Mouse (Mus musculus) cerebellum, adult 18-20 months (tissue): ENCODE data around the gene B020004J07Rik.
"Not testable (repeated sequence)": the region's sequence is repeated elsewhere in the genome, so short reads cannot be mapped to it uniquely, and the experiment has no call there.

Experiments
- DNase-seq, 2 experiments: peaks; one replicate each; pipeline ENCODE4 v3.0.0; 2021

The B020004J07Rik gene

DNA sequence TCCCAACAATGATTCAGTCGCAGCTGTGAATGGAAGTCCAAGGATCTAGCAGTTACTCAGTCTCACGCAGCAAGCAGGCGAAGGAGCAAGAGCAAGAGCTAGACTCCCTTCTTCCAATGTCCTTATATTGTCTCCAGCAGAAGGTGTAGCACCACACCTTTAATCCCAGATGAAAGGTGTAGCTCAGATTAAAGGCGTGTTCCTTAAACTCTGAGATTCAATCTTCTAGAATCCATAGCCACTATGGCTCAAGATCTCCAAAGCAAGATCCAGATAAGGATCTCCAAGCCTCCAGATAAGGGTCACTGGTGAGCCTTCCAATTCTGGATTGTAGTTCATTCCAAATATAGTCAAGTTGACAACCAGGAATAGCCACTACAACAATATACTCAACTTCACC, at the start of gene B020004J07Rik:
TSS of gene B020004J07Rik (minus strand) at position 101 of the 400 bp plus-strand sequence.
- DNase-seq: not testable (repeated sequence)

DNA sequence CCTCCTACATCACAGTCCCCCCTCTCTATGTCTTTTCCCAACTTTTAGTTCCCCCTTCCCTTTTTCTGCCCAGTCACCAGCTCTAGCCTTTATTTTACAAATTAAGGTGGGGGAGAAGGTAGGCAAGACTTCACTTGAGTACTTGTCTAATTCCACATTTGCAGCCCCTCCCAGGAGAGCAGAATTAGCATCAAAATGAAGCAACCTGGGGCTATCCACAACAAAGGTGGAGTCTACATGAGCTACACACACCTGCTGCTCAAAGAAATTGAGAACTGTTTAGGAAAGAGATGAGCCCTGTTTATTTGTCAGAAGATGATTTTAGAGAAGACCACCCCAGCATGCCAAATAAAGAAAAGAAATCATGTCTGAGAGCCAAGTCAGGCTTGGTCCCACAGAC, 45.6 kb upstream of the B020004J07Rik start:
- no peak for DNase-seq

DNA sequence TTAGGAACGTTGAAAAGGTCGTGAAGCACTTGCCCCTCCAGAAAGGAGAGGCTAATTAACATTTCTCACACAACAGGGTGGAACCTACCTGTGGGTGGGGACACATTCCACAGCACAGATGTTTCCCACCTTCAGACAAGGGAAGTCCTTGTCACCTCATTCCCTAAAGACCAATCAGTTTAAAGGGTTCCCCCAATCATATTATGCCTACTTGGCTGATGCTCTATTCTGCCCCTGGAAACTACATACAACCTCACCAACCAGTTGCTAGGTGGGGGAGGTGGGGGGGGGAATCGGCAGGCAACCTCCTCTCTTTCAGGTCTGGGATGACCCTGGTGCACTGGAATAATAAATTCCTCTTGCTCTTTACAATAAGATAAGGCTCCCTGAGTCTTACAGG, 39.8 kb upstream of the B020004J07Rik start:
- no peak for DNase-seq

DNA sequence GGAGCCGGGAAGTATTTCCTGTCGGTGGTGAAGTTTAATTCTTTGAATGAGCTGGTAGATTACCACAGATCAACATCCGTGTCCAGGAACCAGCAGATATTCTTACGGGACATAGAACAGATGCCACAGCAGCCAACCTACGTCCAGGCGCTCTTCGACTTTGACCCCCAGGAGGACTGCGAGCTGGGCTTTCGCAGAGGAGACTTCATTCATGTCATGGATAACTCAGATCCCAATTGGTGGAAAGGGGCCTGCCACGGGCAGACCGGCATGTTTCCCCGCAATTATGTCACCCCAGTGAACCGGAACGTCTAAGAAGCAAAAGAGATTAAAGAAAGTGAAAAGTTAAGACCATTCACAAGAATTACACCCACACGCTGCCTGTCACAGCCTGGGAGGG, 31.9 kb upstream of the B020004J07Rik start:
- not testable (repeated sequence) for DNase-seq

DNA sequence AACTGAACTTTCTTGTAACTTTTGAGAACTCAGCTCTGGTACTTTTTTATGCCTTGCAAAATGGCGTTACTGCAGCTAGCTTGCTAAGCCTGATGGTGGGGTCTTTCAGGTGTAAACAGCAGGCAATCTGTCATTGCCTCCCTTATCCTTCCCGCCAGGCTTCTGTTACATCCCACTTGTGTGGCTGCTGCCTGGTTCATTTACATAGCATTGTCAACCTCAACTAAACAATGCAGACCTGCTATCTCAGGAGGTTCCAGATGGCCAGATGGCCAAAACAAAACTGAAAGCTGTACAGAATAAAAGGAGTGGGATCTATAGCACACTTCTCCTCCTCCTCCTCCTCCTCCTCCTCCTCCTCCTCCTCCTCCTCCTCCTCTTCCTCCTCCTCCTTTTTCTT, 28.2 kb upstream of the B020004J07Rik start:
- DNase-seq: peak in 1 of 2 experiments; percentile 21

DNA sequence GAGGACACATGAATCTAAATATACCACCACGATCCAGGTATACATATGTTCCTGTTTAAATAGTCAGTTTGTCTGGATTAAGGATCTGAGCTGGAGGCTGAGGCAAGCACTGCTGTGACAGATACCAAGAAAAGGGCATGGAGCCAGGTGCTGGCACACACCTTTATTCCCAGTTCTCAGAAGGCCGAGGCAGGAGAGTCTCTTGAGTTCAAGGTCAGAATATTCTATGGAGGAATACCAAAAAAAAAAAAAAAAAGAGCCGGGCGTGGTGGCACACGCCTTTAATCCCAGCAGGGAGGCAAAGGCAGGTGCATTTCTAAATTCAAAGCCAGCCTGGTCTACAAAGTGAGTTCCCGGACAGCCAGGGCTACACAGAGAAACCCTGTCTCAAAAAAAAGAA, 18.5 kb upstream of the B020004J07Rik start:
- DNase-seq: no peak

DNA sequence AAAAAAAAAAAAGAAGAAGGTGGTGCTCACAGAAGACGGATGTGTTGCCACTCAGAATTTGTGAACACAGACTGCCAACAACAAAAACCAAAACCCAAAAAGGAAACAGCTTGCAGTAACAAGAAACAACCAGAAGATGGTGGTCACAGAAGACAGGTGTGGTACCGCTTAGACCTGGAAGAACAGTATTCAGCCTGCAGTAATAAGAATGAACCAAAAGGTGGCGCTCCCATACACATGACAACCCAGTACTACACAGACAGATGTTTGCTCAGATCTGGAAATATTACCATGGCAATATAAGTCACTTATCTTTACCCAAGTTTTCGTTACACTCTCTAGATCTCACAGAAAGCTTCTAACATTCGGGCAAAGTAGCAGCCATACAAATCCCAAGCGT, 17.1 kb upstream of the B020004J07Rik start:
- no peak for DNase-seq

DNA sequence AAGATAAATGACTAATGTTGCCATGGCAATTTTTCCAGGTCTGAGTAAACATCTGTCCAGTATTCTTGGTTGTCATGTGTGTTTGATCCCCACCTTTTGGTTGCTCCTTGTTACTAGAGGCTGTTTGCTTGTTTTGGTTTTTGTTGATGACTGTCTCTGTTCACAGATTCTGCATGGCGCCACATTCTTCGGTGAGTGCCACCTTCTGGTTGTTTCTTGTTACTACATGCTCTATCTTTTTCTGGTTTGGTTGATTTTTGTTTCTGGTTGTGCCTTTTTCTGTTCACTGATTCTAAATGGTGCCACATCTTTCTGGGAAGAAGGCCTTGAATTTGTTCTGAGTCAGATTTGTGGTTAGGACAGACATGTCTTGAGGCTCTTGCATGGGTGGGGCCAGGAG, 7.1 kb upstream of the B020004J07Rik start:
- no peak for DNase-seq
